Mouse (Mus musculus): Measurements from ENCODE around the gene Bcas3. TPM values are rescaled to one million over a fixed set of nuclear protein-coding genes. Genes with fewer than 3 reads are reported as not detected.

Gene Bcas3
- polyA plus RNA-seq, 1 experiment from 2014 or later = 31.5 TPM

DNA sequence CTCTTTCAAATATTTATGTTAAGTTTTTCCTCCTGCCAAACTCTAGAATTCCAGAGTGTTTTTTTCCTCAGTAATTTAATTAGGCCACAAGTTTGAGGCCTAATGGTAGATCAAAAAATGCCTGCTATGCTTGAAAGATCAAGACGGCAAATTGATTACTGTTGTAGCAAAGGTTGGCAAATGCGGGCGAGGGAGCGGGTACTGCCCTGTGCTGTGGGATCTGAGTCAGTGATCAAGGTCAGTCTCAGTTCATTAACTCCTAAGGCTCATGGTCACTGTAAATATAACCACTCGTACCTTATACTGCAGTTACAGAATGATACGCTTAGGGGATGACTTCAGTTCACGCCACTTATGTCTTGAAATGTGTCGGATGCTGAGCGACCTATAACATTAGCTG, 296.4 kb downstream of the Bcas3 start:
- Histone ChIP-seq H3K4me2 (ENCODE audit: low read length) (no peak overlapping the region), H3K27me3 (ENCODE audit: insufficient read depth, low read length) (peaks cover 3% of the 10 kb centered on the region; the same call in 1 of the 2 replicates), H3K36me3 (ENCODE audit: insufficient read depth, low read length) (no peaks in the 10 kb centered on the region), H3K9me3 (replicated peaks; ENCODE audit: low read length) (no peaks in the 10 kb centered on the region), H3K27ac (no peak overlapping the region), H3K9ac (ENCODE audit: low read depth, low read length) (no peak overlapping the region), H3K4me3 (replicated peaks; ENCODE audit: low read depth, low read length) (no peak overlapping the region), H3K4me1 (replicated peaks; ENCODE audit: insufficient read depth, low read length) (peaks cover 11% of the 10 kb centered on the region)
- DNase-seq (ENCODE audit: low spot score) (peak; percentile 80), ATAC-seq (replicated peaks; ENCODE audit: low FRiP score, low read depth) (peak; percentile 52; the same call in 1 of the 2 replicates)
- WGBS = 42% methylated on average over 9 of the region's 9 CpGs
- TF ChIP-seq CTCF (IDR thresholded peaks at IDR 0.05; ENCODE audit: low read depth) = no peak

DNA sequence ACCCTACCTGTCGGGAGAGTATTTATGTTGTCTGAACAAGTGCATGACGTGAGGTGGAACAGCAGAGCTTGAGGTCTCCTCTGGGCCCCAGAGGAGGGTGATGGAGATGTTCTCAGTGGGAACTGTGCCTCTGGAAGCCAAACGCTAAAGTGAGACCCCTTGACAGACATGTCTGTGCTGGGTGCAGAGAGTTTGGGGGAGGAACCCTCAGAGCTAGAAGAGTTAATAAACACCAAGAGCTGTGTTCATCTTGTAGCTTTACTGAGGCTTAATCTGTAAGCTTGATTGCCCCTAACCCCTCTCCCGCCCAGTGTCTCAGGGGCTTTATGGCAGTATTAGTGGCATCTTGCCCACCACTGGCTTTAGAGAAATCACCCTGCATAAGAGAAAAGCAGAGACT, 304.5 kb downstream of the Bcas3 start:
- DNase-seq (ENCODE audit: low spot score) (no peak), ATAC-seq (replicated peaks; ENCODE audit: low FRiP score, low read depth) (no peak)
- Histone ChIP-seq H3K9me3 (replicated peaks; ENCODE audit: low read length) (no peaks in the 10 kb centered on the region), H3K4me3 (replicated peaks; ENCODE audit: low read depth, low read length) (no peak overlapping the region), H3K4me1 (replicated peaks; ENCODE audit: insufficient read depth, low read length) (0 out of 2 replicates have a peak, but pooled peaks cover 6% of the 10 kb centered on the region), H3K36me3 (ENCODE audit: insufficient read depth, low read length) (no peaks in the 10 kb centered on the region), H3K27ac (no peak overlapping the region), H3K4me2 (ENCODE audit: low read length) (no peak overlapping the region), H3K9ac (ENCODE audit: low read depth, low read length) (no peak overlapping the region), H3K27me3 (ENCODE audit: insufficient read depth, low read length) (no peaks in the 10 kb centered on the region)
- no peak for TF ChIP-seq CTCF (IDR thresholded peaks at IDR 0.05; ENCODE audit: low read depth)
- 52% methylated on average over 4 of the region's 4 CpGs for WGBS

DNA sequence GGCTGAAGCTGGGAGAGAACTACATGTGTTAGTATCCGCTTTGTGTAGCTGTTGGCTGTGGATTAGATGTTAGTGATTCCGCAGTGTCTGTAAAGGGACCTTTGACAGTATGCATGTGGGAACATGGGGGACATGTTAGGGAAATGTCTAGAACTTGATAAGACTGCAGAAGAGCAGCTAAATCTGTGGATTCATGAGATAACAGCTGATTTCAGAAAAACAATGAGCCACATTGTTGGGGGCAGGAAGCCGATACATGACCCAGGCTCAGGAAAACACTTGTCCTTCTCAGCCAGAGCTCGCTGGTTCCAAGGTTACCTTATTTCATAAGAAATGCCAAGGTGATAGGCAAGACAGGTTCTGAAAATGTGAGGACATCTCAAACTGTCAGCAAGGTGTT, 307.3 kb downstream of the Bcas3 start:
- ATAC-seq (replicated peaks; ENCODE audit: low FRiP score, low read depth) (no peak), DNase-seq (ENCODE audit: low spot score) (no peak)
- no peaks in the 10 kb centered on the region for H3K36me3 ChIP-seq (ENCODE audit: insufficient read depth, low read length)
- H3K27ac ChIP-seq = no peak overlapping the region
- H3K9me3 ChIP-seq (replicated peaks; ENCODE audit: low read length) = no peaks in the 10 kb centered on the region
- H3K27me3 ChIP-seq (ENCODE audit: insufficient read depth, low read length) = no peaks in the 10 kb centered on the region
- H3K4me3 ChIP-seq (replicated peaks; ENCODE audit: low read depth, low read length) = no peak overlapping the region
- H3K9ac ChIP-seq (ENCODE audit: low read depth, low read length) = no peak overlapping the region
- 81% methylated on average over 4 of the region's 4 CpGs for WGBS
- 0 out of 2 replicates have a peak, but pooled peaks cover 6% of the 10 kb centered on the region for H3K4me1 ChIP-seq (replicated peaks; ENCODE audit: insufficient read depth, low read length)
- TF ChIP-seq CTCF (IDR thresholded peaks at IDR 0.05; ENCODE audit: low read depth) = no peak
- H3K4me2 ChIP-seq (ENCODE audit: low read length) = no peak overlapping the region

DNA sequence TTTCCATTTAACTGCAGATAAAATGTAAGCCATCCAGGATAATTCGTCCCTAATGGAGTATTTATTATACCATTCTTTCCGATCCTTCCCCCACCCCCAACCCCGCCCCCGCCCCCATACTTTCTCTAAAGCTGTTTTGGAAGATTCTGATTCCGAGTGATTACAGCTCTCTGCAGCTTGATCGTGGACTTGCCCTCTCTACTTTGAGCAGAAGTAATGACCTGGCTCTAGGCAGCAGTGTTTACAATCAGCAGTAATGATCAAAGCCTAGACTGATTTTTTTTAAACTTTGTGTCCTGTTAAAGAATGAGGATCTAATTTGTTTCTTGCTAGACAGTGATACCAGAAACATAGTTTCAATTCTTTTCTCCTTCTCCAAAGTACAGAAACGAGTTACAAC, 314.2 kb downstream of the Bcas3 start:
- ATAC-seq (replicated peaks; ENCODE audit: low FRiP score, low read depth) = no peak
- no peak overlapping the region for H3K27ac ChIP-seq

DNA sequence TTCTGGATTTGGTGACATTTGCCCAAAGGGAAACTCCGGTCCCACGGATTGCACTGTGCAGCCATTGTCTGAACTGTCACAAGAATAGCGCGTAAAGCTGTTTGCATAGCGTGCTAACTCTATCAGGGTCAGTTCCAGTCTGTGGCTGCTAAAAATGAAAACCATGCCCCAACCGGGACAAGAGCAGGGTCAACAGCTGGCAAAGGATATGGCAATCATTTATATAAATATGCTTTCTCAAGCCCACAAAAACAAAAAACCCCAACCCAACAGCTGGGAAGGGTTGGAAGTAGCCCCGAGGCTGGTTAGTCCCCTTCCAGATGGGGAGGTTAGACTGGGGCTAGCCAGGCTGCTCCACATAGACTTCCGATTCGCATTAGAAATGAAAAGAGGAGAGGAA, 314.8 kb downstream of the Bcas3 start:
- H3K27ac ChIP-seq = 0 out of 2 replicates have a peak overlapping the region, but pooled peaks have one; percentile 10
- no peak overlapping the region for H3K4me3 ChIP-seq (replicated peaks; ENCODE audit: low read depth, low read length)
- H3K9me3 ChIP-seq (replicated peaks; ENCODE audit: low read length) = no peaks in the 10 kb centered on the region
- no peak for TF ChIP-seq CTCF (IDR thresholded peaks at IDR 0.05; ENCODE audit: low read depth)
- no peaks in the 10 kb centered on the region for H3K36me3 ChIP-seq (ENCODE audit: insufficient read depth, low read length)
- H3K4me1 ChIP-seq (replicated peaks; ENCODE audit: insufficient read depth, low read length) = no peaks in the 10 kb centered on the region
- DNase-seq (ENCODE audit: low spot score) = no peak
- no peak overlapping the region for H3K9ac ChIP-seq (ENCODE audit: low read depth, low read length)
- ATAC-seq (replicated peaks; ENCODE audit: low FRiP score, low read depth) = no peak
- H3K27me3 ChIP-seq (ENCODE audit: insufficient read depth, low read length) = no peaks in the 10 kb centered on the region
- 49% methylated on average over 9 of the region's 9 CpGs for WGBS
- H3K4me2 ChIP-seq (ENCODE audit: low read length) = peak overlapping the region; percentile 28; the same call in 1 of the 2 replicates

More for the DNA sequence above, 314.2 kb downstream of the Bcas3 start:
- DNase-seq (ENCODE audit: low spot score) = no peak
- Histone ChIP-seq H3K36me3 (ENCODE audit: insufficient read depth, low read length) (no peaks in the 10 kb centered on the region), H3K9ac (ENCODE audit: low read depth, low read length) (no peak overlapping the region), H3K4me3 (replicated peaks; ENCODE audit: low read depth, low read length) (no peak overlapping the region), H3K9me3 (replicated peaks; ENCODE audit: low read length) (no peaks in the 10 kb centered on the region), H3K4me2 (ENCODE audit: low read length) (0 out of 2 replicates have a peak overlapping the region, but pooled peaks have one; percentile 28), H3K4me1 (replicated peaks; ENCODE audit: insufficient read depth, low read length) (no peaks in the 10 kb centered on the region), H3K27me3 (ENCODE audit: insufficient read depth, low read length) (no peaks in the 10 kb centered on the region)
- WGBS = 52% methylated on average over 7 of the region's 7 CpGs
- TF ChIP-seq CTCF (IDR thresholded peaks at IDR 0.05; ENCODE audit: low read depth) = no peak

DNA sequence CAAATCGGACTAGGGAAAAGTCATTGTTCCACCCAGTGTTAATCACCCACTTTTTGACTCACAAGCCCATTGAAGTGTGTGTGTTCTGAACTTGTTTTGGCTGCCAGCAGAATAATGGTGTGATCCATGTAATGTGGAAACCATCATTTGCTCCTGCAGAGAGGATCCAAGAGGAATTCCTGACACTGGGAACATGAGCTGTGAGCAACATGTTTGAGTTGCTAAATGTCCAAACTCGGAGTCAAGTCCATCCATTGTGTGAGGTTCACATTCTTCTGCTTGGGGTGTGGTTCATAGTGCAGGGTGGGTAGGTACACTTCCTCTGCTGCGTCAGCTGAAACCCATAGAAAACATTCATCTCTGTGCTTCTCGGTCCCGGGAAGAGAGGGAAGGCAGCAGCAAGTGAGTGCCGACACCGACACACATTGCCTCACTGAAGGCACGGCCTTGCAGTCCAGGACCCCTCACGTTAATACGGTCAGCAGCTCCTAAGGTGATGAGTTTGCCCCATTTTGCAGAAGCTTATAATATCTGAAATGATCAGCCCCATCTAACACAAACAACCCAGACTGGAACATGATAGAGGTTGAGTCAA, 320.0 kb downstream of the Bcas3 start:
- TF ChIP-seq CTCF (IDR thresholded peaks at IDR 0.05; ENCODE audit: low read depth) = no peak
- 84% methylated on average over 10 of the region's 10 CpGs for WGBS

More for the DNA sequence above, 320.0 kb downstream of the Bcas3 start:
- Histone ChIP-seq H3K9ac (ENCODE audit: low read depth, low read length) (no peak overlapping the region), H3K27ac (no peak overlapping the region), H3K4me1 (replicated peaks; ENCODE audit: insufficient read depth, low read length) (peaks cover 9% of the 10 kb centered on the region), H3K27me3 (ENCODE audit: insufficient read depth, low read length) (no peaks in the 10 kb centered on the region), H3K4me2 (ENCODE audit: low read length) (no peak overlapping the region), H3K9me3 (replicated peaks; ENCODE audit: low read length) (no peaks in the 10 kb centered on the region), H3K36me3 (ENCODE audit: insufficient read depth, low read length) (no peaks in the 10 kb centered on the region), H3K4me3 (replicated peaks; ENCODE audit: low read depth, low read length) (no peak overlapping the region)
- ATAC-seq (replicated peaks; ENCODE audit: low FRiP score, low read depth) (no peak), DNase-seq (ENCODE audit: low spot score) (no peak)
